Mouse (Mus musculus) intestine, embryonic 15.5 days (tissue): Measurements from ENCODE around the gene Atp6v1fnb. TPM values are rescaled to one million over a fixed set of nuclear protein-coding genes. Genes with fewer than 3 reads are reported as not detected.
A peak's percentile ranks its signal among the peaks of the same experiment; 100 is the strongest.

ENCODE experiments used
- ATAC-seq: fragments of 200-750 bp; cut with Nextera tagmentation; 2 replicates; pipeline ENCODE4 v1.8.0; 2017; ENCODE audit warnings: moderate TSS enrichment, moderate library complexity
- H3K27ac ChIP-seq: fragments of 300-500 bp; sonication (generic); 2 replicates; pipeline ENCODE4 v1.5.1; 2015; ENCODE audit warnings: mild to moderate bottlenecking, inconsistent platforms
- H3K27me3 ChIP-seq: fragments of 300-500 bp; sonication (generic); replicated peaks from 2 replicates; pipeline ENCODE4 v1.6.1; 2015; ENCODE audit warnings: inconsistent platforms
- H3K36me3 ChIP-seq: fragments of 300-500 bp; sonication (generic); 2 replicates; pipeline ENCODE4 v1.6.1; 2015; ENCODE audit warnings: inconsistent platforms
- H3K4me1 ChIP-seq: fragments of 300-500 bp; sonication (generic); replicated peaks from 2 replicates; pipeline ENCODE4 v1.6.1; 2015; ENCODE audit warnings: inconsistent platforms
- H3K4me2 ChIP-seq: fragments of 300-500 bp; sonication (generic); replicated peaks from 2 replicates; pipeline ENCODE4 v1.6.1; 2015; ENCODE audit warnings: mild to moderate bottlenecking, inconsistent platforms
- H3K4me3 ChIP-seq: fragments of 300-500 bp; sonication (generic); replicated peaks from 2 replicates; pipeline ENCODE4 v1.5.1; 2015; ENCODE audit warnings: inconsistent platforms
- H3K9ac ChIP-seq: fragments of 300-500 bp; sonication (generic); 2 replicates; pipeline ENCODE4 v1.6.1; 2015; ENCODE audit warnings: inconsistent platforms
- H3K9me3 ChIP-seq: fragments of 300-500 bp; sonication (generic); 2 replicates; pipeline ENCODE4 v1.6.1; 2016; ENCODE audit warnings: inconsistent platforms
- WGBS: fragments of 180-500 bp; shearing (Covaris S2); methylation state at CpG from one replicate; pipeline ENCODE4 v1.1.7; 2015; 5-methylcytosine and 5-hydroxymethylcytosine counted together
- polyA plus RNA-seq: library from polyadenylated mRNA; unstranded; fragments of >200 nt; fragmentation: Nextera tagmentation; extraction: Ambion mirVana; gene quantifications from 2 replicates; pipeline ENCODE4 v1.2.1, GENCODE M21; 2015

The Atp6v1fnb gene
- 0.24 TPM in 1 of 2 replicates, not detected in the other for polyA plus RNA-seq

- Histone ChIP-seq H3K9me3 (no peaks in the 10 kb centered on the region), H3K36me3 (peaks cover 10% of the 10 kb centered on the region), H3K4me1 (0 out of 2 replicates have a peak, but pooled peaks cover 6% of the 10 kb centered on the region), H3K4me3 (no peak within 1 kb of the TSS), H3K4me2 (no peak within 1 kb of the TSS), H3K9ac (no peak within 1 kb of the TSS), H3K27me3 (no peaks in the 10 kb centered on the region), H3K27ac (no peak within 1 kb of the TSS)
- WGBS, result 81% methylated on average over 4 of the region's 4 CpGs
- no peak for ATAC-seq
Measured at GRCm38 (mm10) chr6:29471137-29471536, at the start of gene Atp6v1fnb. Gene Atp6v1fnb, plus strand, starts transcription at chr6:29471437.

GRCm38 (mm10) chr6:29425118-29425517, 46.1 kb upstream of the Atp6v1fnb start:
- no peak for ATAC-seq
- Histone ChIP-seq H3K4me3 (no peak overlapping the region), H3K9me3 (no peaks in the 10 kb centered on the region), H3K36me3 (no peaks in the 10 kb centered on the region), H3K4me2 (no peak overlapping the region), H3K4me1 (no peaks in the 10 kb centered on the region), H3K9ac (no peak overlapping the region), H3K27me3 (no peaks in the 10 kb centered on the region), H3K27ac (no peak overlapping the region)
- WGBS, result 90% methylated on average over 8 of the region's 8 CpGs

- no peaks in the 10 kb centered on the region for H3K36me3 ChIP-seq
- no peaks in the 10 kb centered on the region for H3K9me3 ChIP-seq
- H3K4me2 ChIP-seq, result no peak overlapping the region
- ATAC-seq, result no peak
- no peak overlapping the region for H3K27ac ChIP-seq
- H3K4me3 ChIP-seq, result no peak overlapping the region
- no peaks in the 10 kb centered on the region for H3K27me3 ChIP-seq
- 63% methylated on average over 6 of the region's 6 CpGs for WGBS
- H3K4me1 ChIP-seq, result no peaks in the 10 kb centered on the region
- no peak overlapping the region for H3K9ac ChIP-seq
Measured at GRCm38 (mm10) chr6:29426331-29426730, 44.9 kb upstream of the Atp6v1fnb start.

GRCm38 (mm10) chr6:29428171-29428570, 43.1 kb upstream of the Atp6v1fnb start:
- H3K36me3 ChIP-seq, result no peaks in the 10 kb centered on the region
- 64% methylated on average over 4 of the region's 4 CpGs for WGBS
- no peak for ATAC-seq

GRCm38 (mm10) chr6:29430681-29431420, 40.4 kb upstream of the Atp6v1fnb start:
- no peaks in the 10 kb centered on the region for H3K36me3 ChIP-seq

More at GRCm38 (mm10) chr6:29428171-29428570, 43.1 kb upstream of the Atp6v1fnb start:
- peaks cover 4% of the 10 kb centered on the region for H3K27me3 ChIP-seq
- no peak overlapping the region for H3K27ac ChIP-seq
- H3K4me1 ChIP-seq, result peaks cover 6% of the 10 kb centered on the region
- no peaks in the 10 kb centered on the region for H3K9me3 ChIP-seq
- no peak overlapping the region for H3K4me2 ChIP-seq
- no peak overlapping the region for H3K4me3 ChIP-seq
- H3K9ac ChIP-seq, result no peak overlapping the region

GRCm38 (mm10) chr6:29431473-29431872, 39.8 kb upstream of the Atp6v1fnb start:
- no peaks in the 10 kb centered on the region for H3K9me3 ChIP-seq
- H3K27me3 ChIP-seq, result peaks cover 12% of the 10 kb centered on the region
- no peaks in the 10 kb centered on the region for H3K36me3 ChIP-seq
- H3K4me2 ChIP-seq, result no peak overlapping the region
- no peak overlapping the region for H3K4me3 ChIP-seq
- H3K4me1 ChIP-seq, result peaks cover 18% of the 10 kb centered on the region
- H3K9ac ChIP-seq, result no peak overlapping the region
- no peak overlapping the region for H3K27ac ChIP-seq
- ATAC-seq, result no peak
- 44% methylated on average over 5 of the region's 5 CpGs for WGBS

More at GRCm38 (mm10) chr6:29430681-29431420, 40.4 kb upstream of the Atp6v1fnb start:
- H3K9me3 ChIP-seq, result no peaks in the 10 kb centered on the region
- ATAC-seq, result no peak
- no peak overlapping the region for H3K27ac ChIP-seq
- H3K4me3 ChIP-seq, result no peak overlapping the region
- WGBS, result 59% methylated on average over 15 of the region's 15 CpGs
- peaks cover 12% of the 10 kb centered on the region for H3K27me3 ChIP-seq
- H3K4me2 ChIP-seq, result no peak overlapping the region
- H3K4me1 ChIP-seq, result peaks cover 13% of the 10 kb centered on the region
- no peak overlapping the region for H3K9ac ChIP-seq

GRCm38 (mm10) chr6:29432156-29432555, 39.1 kb upstream of the Atp6v1fnb start:
- no peak for ATAC-seq
- Histone ChIP-seq H3K4me2 (no peak overlapping the region), H3K27me3 (peaks cover 12% of the 10 kb centered on the region), H3K36me3 (no peaks in the 10 kb centered on the region), H3K4me3 (no peak overlapping the region), H3K9ac (no peak overlapping the region), H3K4me1 (peaks cover 21% of the 10 kb centered on the region), H3K27ac (no peak overlapping the region), H3K9me3 (no peaks in the 10 kb centered on the region)
- WGBS, result 53% methylated on average over 3 of the region's 3 CpGs

- ATAC-seq, result no peak
- peak overlapping the region; percentile 70 for H3K4me2 ChIP-seq
- H3K9me3 ChIP-seq, result no peaks in the 10 kb centered on the region
- peaks cover 21% of the 10 kb centered on the region for H3K4me1 ChIP-seq
- H3K27me3 ChIP-seq, result peaks cover 12% of the 10 kb centered on the region
- no peak overlapping the region for H3K27ac ChIP-seq
- no peak overlapping the region for H3K9ac ChIP-seq
- peak overlapping the region; percentile 53 for H3K4me3 ChIP-seq
- H3K36me3 ChIP-seq, result no peaks in the 10 kb centered on the region
Measured at GRCm38 (mm10) chr6:29432676-29433037, 38.6 kb upstream of the Atp6v1fnb start.

- Histone ChIP-seq H3K9me3 (no peaks in the 10 kb centered on the region), H3K4me3 (peak within 1 kb of the TSS; percentile 53), H3K4me1 (peaks cover 21% of the 10 kb centered on the region), H3K27me3 (peaks cover 12% of the 10 kb centered on the region), H3K27ac (peak within 1 kb of the TSS; percentile 86), H3K4me2 (peak within 1 kb of the TSS; percentile 70), H3K9ac (peak within 1 kb of the TSS; percentile 52), H3K36me3 (no peaks in the 10 kb centered on the region)
- WGBS, result under 1% methylated on average over 73 of the region's 77 CpGs
- peak; percentile 40 for ATAC-seq
Measured at GRCm38 (mm10) chr6:29433038-29433803, 38.0 kb upstream of the Atp6v1fnb start, which contains the start of gene Flnc. Gene Flnc, plus strand, starts transcription at chr6:29433256.

- H3K36me3 ChIP-seq, result no peaks in the 10 kb centered on the region
- H3K4me3 ChIP-seq, result peak overlapping the region; percentile 53
- peak overlapping the region; percentile 52 for H3K9ac ChIP-seq
- WGBS, result 5% methylated on average over 27 of the region's 27 CpGs
- peak overlapping the region; percentile 70 for H3K4me2 ChIP-seq
- no peaks in the 10 kb centered on the region for H3K9me3 ChIP-seq
- H3K27ac ChIP-seq, result peak overlapping the region; percentile 86
- peaks cover 12% of the 10 kb centered on the region for H3K27me3 ChIP-seq
- peaks cover 21% of the 10 kb centered on the region for H3K4me1 ChIP-seq
- ATAC-seq, result peak; percentile 9; the same call in 1 of the 2 replicates
Measured at GRCm38 (mm10) chr6:29433804-29434795, 37.1 kb upstream of the Atp6v1fnb start.

GRCm38 (mm10) chr6:29434911-29435691, 36.1 kb upstream of the Atp6v1fnb start:
- ATAC-seq, result peak; percentile 71
- Histone ChIP-seq H3K27ac (peak overlapping the region; percentile 86), H3K4me2 (peak overlapping the region; percentile 70), H3K9ac (peak overlapping the region; percentile 52), H3K27me3 (peaks cover 12% of the 10 kb centered on the region), H3K4me1 (peaks cover 21% of the 10 kb centered on the region), H3K9me3 (no peaks in the 10 kb centered on the region), H3K36me3 (no peaks in the 10 kb centered on the region), H3K4me3 (peak overlapping the region; percentile 53)
- WGBS, result 6% methylated on average over 13 of the region's 13 CpGs
